Mouse (Mus musculus): ENCODE measurements around the gene Olfr1427.
"Not testable (repeated sequence)": the region's sequence is repeated elsewhere in the genome, so short reads cannot be mapped to it uniquely, and the experiment has no call there.

DNA sequence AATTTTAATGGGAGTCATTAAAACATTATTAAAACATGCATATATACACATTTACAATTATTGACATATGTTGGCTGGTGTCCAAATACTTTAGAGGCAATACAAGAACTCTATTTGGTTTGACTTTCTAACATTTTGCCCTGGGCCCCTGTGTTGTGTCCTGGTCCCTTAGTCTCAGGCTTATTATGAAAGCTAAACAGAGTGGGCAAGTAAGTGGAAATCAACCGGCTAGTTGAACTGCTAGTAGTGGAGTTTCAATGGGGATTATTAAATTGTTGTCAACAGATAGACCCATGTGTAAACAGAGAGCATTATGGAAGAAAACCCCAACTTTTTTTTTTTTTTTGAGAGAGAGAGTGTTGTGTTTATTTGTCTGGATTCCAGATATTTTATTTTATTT is 40.6 kb downstream of the Olfr1427 start, which contains the start of gene Olfr1424:
- not testable (repeated sequence) for TF ChIP-seq CTCF (IDR thresholded peaks at IDR 0.05; ENCODE audit: borderline replicate concordance, control insufficient read depth, extremely low read depth, insufficient read depth, low read length, poor library complexity); POLR2A (IDR thresholded peaks at IDR 0.05; ENCODE audit: control insufficient read depth, extremely low read depth, insufficient read depth, low read length, poor library complexity)
